Mouse (Mus musculus) kidney, postnatal 0 days (tissue): ENCODE results near the gene Dpysl4. TPM values are rescaled to one million over a fixed set of nuclear protein-coding genes. Genes with fewer than 3 reads are reported as not detected.
A peak's percentile ranks its signal among the peaks of the same experiment; 100 is the strongest.

Experiments
- ATAC-seq: fragments of 200-750 bp; cut with Nextera tagmentation; replicated peaks from 2 replicates; pipeline ENCODE4 v1.8.0; 2017; ENCODE audit warnings: low read depth, moderate number of reproducible peaks, moderate TSS enrichment, moderate library complexity; ENCODE audit not compliant: low FRiP score
- DNase-seq: peaks from one replicate; pipeline ENCODE4 v3.0.0-alpha.2; 2016; ENCODE audit warnings: low spot score
- H3K27ac ChIP-seq: fragments of 300-500 bp; sonication (generic); 2 replicates; pipeline ENCODE4 v1.5.1; 2014; ENCODE audit warnings: mild to moderate bottlenecking
- H3K27me3 ChIP-seq: fragments of 300-500 bp; sonication (generic); 2 replicates; pipeline ENCODE4 v1.6.1; 2014; ENCODE audit warnings: low read length, mixed read lengths; ENCODE audit not compliant: insufficient read depth
- H3K36me3 ChIP-seq: fragments of 300-500 bp; sonication (generic); 2 replicates; pipeline ENCODE4 v1.6.1; 2014; ENCODE audit warnings: low read length, mixed read lengths; ENCODE audit not compliant: insufficient read depth
- H3K4me1 ChIP-seq: fragments of 300-500 bp; sonication (generic); replicated peaks from 2 replicates; pipeline ENCODE4 v1.6.1; 2014; ENCODE audit warnings: antibody characterized with exemption, low read length, mixed read lengths; ENCODE audit not compliant: insufficient read depth
- H3K4me2 ChIP-seq: fragments of 300-500 bp; sonication (generic); 2 replicates; pipeline ENCODE4 v1.6.1; 2014; ENCODE audit warnings: mild to moderate bottlenecking, low read length, moderate library complexity, mixed read lengths
- H3K4me3 ChIP-seq: fragments of 300-500 bp; sonication (generic); replicated peaks from 2 replicates; pipeline ENCODE4 v1.5.1; 2014; ENCODE audit warnings: low read depth, low read length
- H3K9ac ChIP-seq: fragments of 300-500 bp; sonication (generic); 2 replicates; pipeline ENCODE4 v1.6.1; 2014; ENCODE audit warnings: low read depth, low read length
- H3K9me3 ChIP-seq: fragments of 300-500 bp; sonication (generic); replicated peaks from 2 replicates; pipeline ENCODE4 v1.6.1; 2016; ENCODE audit warnings: low read length, inconsistent platforms, mixed read lengths
- CTCF ChIP-seq: IDR thresholded peaks from 2 replicates; pipeline ENCODE4 v1.5.1; 2016; ENCODE audit warnings: antibody characterized with exemption, low read depth, mild to moderate bottlenecking, moderate library complexity
- WGBS: fragments of 180-500 bp; shearing (Covaris S2); extraction: QIAGEN DNeasy Blood & Tissue Kit; methylation state at CpG from one replicate; pipeline ENCODE4 v1.1.7; 2014; 5-methylcytosine and 5-hydroxymethylcytosine counted together
- polyA plus RNA-seq: library from polyadenylated mRNA; unstranded; fragments of >200 nt; fragmentation: Nextera tagmentation; extraction: Ambion mirVana; gene quantifications from 2 replicates; pipeline ENCODE4 v1.2.1, GENCODE M21; 2015

Dpysl4 gene
- polyA plus RNA-seq, 1 experiment from 2014 or later: 7.5 TPM

DNA sequence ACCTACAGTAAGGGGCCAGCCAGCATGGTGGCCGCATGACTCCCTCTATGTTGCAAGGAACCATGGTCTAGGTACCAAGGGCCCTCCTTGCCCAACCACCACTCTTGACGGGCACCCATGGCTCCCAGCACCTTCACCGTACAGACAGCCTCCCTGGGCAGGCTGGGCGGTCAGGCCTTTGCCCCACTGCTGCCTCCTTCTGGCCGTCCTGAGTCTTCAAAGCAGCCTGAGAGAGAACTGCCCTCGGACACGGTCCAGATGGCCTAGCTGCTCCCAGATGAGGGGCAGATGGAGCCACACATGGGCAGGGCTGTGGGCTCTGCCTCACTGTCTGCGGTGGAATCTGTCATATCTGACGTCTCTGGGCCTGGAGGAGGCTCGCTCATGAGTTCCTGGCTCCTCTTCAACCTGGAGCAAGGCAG is 18.2 kb downstream of the Dpysl4 start:
- Histone ChIP-seq H3K9me3 (no peaks in the 10 kb centered on the region), H3K36me3 (no peaks in the 10 kb centered on the region), H3K4me2 (no peak overlapping the region), H3K27ac (no peak overlapping the region), H3K4me3 (no peak overlapping the region), H3K4me1 (no peaks in the 10 kb centered on the region), H3K9ac (no peak overlapping the region), H3K27me3 (no peaks in the 10 kb centered on the region)
- 56% methylated on average over 10 of the region's 10 CpGs for WGBS
- DNase-seq (no peak), ATAC-seq (0 out of 2 replicates have a peak, but pooled peaks have one; percentile 24)
- TF ChIP-seq CTCF: peak; percentile 55

DNA sequence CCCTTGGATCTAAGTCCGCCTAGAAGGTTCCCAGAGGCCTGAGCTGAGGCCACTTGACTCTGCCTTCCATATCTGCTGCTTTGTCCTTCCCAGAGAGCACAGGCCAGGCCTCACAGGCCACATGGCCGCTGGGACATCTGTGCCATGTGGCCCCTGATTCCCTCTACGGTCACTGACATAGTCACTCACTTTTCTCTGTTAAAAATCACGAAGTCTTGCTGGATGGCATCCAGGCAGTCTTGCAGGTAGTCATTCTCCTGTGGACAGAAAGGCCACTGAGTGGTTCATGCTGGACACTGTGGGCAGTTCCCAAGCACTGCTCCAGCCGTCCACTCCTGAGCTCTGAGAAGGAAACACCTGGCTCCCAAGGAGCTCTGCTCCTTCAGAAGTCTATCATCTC is 19.3 kb downstream of the Dpysl4 start:
- TF ChIP-seq CTCF: no peak
- Histone ChIP-seq H3K4me1 (no peaks in the 10 kb centered on the region), H3K9me3 (no peaks in the 10 kb centered on the region), H3K4me3 (no peak overlapping the region), H3K9ac (no peak overlapping the region), H3K27ac (no peak overlapping the region), H3K4me2 (no peak overlapping the region), H3K27me3 (no peaks in the 10 kb centered on the region), H3K36me3 (no peaks in the 10 kb centered on the region)
- no peak for ATAC-seq
- WGBS: 75% methylated on average over 5 of the region's 5 CpGs
- no peak for DNase-seq

DNA sequence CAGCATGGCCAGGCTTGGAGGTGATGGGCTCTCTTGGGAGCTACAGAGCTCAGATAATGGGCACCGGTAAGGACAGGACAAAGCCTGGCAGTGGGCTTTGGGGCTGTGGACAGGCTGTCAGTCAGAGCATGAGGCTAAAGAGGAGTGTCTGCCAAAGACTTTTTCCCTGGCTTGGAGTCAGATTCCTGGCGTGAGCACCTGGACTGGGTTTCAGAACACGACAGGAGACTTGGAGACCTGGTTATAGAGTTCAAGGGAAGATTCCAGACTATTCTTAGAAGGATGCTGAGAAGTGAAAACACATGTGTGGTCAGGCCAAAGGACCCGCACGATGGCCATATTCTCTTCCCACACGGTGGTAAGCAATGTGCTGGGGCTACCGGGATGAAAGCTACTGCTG is 19.9 kb downstream of the Dpysl4 start:
- no peaks in the 10 kb centered on the region for H3K36me3 ChIP-seq
- ATAC-seq (no peak), DNase-seq (no peak)
- no peak overlapping the region for H3K9ac ChIP-seq
- H3K4me1 ChIP-seq: no peaks in the 10 kb centered on the region
- H3K4me2 ChIP-seq: no peak overlapping the region
- H3K9me3 ChIP-seq: no peaks in the 10 kb centered on the region
- H3K27me3 ChIP-seq: no peaks in the 10 kb centered on the region
- no peak overlapping the region for H3K4me3 ChIP-seq
- TF ChIP-seq CTCF: no peak
- WGBS: 87% methylated on average over 7 of the region's 7 CpGs
- no peak overlapping the region for H3K27ac ChIP-seq

DNA sequence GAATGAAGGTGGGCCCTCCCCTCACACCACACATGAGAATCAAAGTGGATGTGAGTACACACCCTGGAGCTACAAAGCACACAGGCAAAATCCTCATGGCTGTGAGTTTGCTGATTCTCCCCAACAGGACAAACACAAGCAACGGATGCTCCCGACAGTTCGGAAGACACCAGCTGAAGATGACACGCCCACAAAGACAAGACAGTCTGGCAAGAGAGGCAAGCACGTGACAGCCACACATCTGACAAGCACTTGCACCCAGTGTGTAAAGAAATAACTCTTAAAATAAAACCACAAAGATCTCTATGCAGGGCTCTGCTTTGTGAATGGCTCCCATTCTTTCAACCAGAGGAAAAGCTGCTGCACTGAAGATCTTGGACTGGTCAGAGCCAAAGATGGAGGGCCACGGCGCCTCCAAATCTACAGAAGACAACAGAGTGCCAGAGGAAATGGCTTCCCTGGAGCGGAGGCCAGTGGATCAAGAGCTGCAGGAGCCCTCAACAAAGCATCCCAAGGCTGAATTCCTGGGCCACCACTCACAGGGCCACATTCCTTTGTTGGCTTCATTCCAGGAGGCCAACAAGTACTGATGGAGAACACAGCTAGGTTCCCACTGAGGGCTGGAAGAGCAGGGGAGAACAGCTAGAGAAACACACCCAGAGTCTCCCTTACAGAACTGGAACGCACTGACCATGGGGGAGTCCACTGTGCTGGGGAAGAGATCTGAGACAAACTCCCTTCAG is 22.3 kb downstream of the Dpysl4 start:
- 85% methylated on average over 9 of the region's 9 CpGs for WGBS
- DNase-seq (no peak), ATAC-seq (no peak)
- Histone ChIP-seq H3K27ac (no peak overlapping the region), H3K9ac (no peak overlapping the region), H3K27me3 (no peaks in the 10 kb centered on the region), H3K36me3 (no peaks in the 10 kb centered on the region), H3K4me3 (no peak overlapping the region), H3K4me1 (no peaks in the 10 kb centered on the region), H3K9me3 (no peaks in the 10 kb centered on the region), H3K4me2 (no peak overlapping the region)
- no peak for TF ChIP-seq CTCF

DNA sequence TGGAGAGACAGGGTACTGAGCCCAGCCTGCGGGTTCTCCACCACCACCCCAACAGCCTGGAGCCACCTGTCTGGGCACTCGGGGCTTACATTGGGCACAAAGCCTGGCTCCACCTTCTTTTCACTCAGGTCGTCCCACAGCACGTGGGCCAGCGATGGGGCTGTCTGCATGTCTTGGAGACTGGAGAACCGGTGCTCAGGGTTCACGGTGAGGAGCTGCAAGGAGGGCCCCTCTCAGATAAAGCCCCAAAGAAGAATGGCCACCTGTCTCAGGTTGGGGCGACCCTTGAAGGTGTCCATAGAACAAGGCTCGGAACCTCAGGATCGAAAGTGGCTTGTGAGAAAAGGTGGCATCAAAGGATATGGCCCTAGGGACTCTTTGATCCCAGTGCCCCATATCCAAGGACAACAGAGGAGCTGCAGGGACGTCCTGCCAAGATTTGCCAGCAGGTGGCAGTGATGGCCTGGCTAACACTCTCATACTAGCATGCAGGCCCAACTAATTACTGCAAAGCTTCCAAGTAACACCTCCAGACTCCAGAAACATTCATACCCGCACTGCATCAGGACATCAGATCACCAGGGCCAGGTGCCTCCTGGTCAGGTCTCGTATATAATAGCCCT is 33.5 kb downstream of the Dpysl4 start:
- Histone ChIP-seq H3K27ac (no peak overlapping the region), H3K9ac (no peak overlapping the region), H3K9me3 (no peaks in the 10 kb centered on the region), H3K4me1 (no peaks in the 10 kb centered on the region), H3K27me3 (no peaks in the 10 kb centered on the region), H3K4me2 (no peak overlapping the region), H3K4me3 (no peak overlapping the region), H3K36me3 (no peaks in the 10 kb centered on the region)
- peak; percentile 86 for DNase-seq
- peak; percentile 91 for TF ChIP-seq CTCF
- WGBS: 37% methylated on average over 13 of the region's 13 CpGs
- ATAC-seq: no peak; the same call in 1 of the 2 replicates

DNA sequence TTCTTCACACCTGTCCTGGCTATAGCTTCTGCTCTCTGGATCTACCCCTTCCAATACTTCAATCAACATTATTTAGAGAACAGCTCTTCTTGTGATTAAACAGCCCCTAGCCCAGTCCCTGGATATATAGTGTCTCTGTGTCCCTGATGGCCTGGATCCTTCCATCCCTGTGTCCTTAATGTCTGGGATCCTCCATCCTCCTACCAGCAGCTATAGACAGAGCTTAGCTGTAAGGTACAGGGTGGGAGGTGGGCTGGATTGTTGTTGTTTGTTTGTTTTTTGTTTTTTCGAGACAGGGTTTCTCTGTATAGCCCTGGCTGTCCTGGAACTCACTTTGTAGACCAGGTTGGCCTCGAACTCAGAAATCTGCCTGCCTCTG is 34.0 kb downstream of the Dpysl4 start:
- no peak overlapping the region for H3K4me3 ChIP-seq
- H3K9ac ChIP-seq: no peak overlapping the region
- H3K4me1 ChIP-seq: no peaks in the 10 kb centered on the region
- H3K36me3 ChIP-seq: no peaks in the 10 kb centered on the region
- DNase-seq (no peak), ATAC-seq (no peak)
- no peak overlapping the region for H3K4me2 ChIP-seq
- no peak overlapping the region for H3K27ac ChIP-seq
- H3K27me3 ChIP-seq: no peaks in the 10 kb centered on the region
- TF ChIP-seq CTCF: no peak
- 65% methylated on average over 2 of the region's 2 CpGs for WGBS
- no peaks in the 10 kb centered on the region for H3K9me3 ChIP-seq
